Mouse (Mus musculus) megakaryocyte, embryonic 14.5 days (primary cell): ENCODE data around the gene Rasgrp3.

ENCODE experiments used
- FLI1 ChIP-seq: IDR thresholded peaks from 2 replicates; pipeline ENCODE4 v1.6.1; 2012; ENCODE audit warnings: low read length, inconsistent platforms, mixed read lengths
- GATA1 ChIP-seq: IDR thresholded peaks from 3 replicates; pipeline ENCODE4 v1.6.1; 2012; ENCODE audit warnings: mixed read lengths, low read length, inconsistent platforms, borderline replicate concordance

- TF ChIP-seq GATA1: no peak
- no peak for TF ChIP-seq FLI1
Observed at GRCm38 (mm10) chr17:75466948-75467347, 31.3 kb downstream of the Rasgrp3 start.
